Mouse (Mus musculus): Measurements from ENCODE around the gene Tcp11l1.

- TF ChIP-seq CTCF (IDR thresholded peaks at IDR 0.05; ENCODE audit: control insufficient read depth, insufficient read depth, insufficient read length) (no peak), MAX (IDR thresholded peaks at IDR 0.05) (no peak), CEBPB (IDR thresholded peaks at IDR 0.05; ENCODE audit: low read depth) (no peak), USF1 (IDR thresholded peaks at IDR 0.05; ENCODE audit: low read depth) (no peak), MYOD1 (IDR thresholded peaks at IDR 0.05; ENCODE audit: control insufficient read depth, insufficient read length, low read depth) (no peak)
Observed at GRCm38 (mm10) chr2:104711585-104712485, at the start of gene Tcp11l1.

All from C2C12 (cell line).